Mouse (Mus musculus): ENCODE results near the gene Dcaf10. TPM values are rescaled to one million over a fixed set of nuclear protein-coding genes. Genes with fewer than 3 reads are reported as not detected.

Gene Dcaf10
- total RNA-seq, 4 experiments from 2014 or later, result 8.3 to 10.5 (median 9.8) TPM

GRCm38 (mm10) chr4:45419051-45419450 is 77.2 kb downstream of the Dcaf10 start:
- no peak for DNase-seq (ENCODE audit: low spot score in 2 of 2)

GRCm38 (mm10) chr4:45420733-45421132 is 78.8 kb downstream of the Dcaf10 start:
- DNase-seq (ENCODE audit: low spot score in 2 of 2), result no peak

DNA sequence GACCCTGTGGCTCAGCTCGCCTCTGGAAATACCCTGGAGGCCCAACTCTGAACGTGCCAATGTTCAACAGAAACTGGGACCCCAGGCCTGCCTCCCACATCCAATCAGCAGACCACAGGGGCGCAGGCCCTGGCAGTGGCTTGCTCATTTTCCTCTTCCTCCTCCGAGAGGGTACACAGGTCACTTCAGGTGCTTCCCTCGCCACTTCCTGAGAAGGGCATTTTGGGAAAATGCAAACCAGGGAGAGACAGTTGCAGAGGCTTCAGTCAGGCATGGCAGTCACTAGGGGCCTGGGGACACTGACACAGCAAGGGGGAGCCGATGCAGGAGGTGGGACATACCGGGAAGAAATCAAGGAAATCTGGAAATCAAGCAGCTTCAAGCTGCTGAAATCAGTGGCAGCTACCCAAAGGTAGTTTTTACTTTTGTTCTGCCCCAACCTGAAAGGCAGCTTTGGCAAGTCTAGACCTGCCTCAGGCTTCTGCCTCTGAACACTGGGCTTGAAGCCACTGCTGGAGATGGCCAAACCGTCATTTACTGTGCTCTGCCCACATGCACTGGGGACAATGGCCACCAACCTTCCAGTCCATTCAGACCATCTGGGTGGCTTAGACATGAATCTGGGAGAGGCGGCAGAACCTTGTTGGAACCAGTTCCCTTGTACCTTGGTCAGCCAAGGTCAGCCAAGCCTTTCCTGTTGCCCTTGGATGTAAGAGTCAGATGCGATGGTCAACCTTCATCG is 79.8 kb downstream of the Dcaf10 start:
- DNase-seq (ENCODE audit: low spot score in 2 of 2), result no peak

GRCm38 (mm10) chr4:45422640-45423039 is 80.7 kb downstream of the Dcaf10 start:
- DNase-seq (ENCODE audit: low spot score in 2 of 2), result no peak

DNA sequence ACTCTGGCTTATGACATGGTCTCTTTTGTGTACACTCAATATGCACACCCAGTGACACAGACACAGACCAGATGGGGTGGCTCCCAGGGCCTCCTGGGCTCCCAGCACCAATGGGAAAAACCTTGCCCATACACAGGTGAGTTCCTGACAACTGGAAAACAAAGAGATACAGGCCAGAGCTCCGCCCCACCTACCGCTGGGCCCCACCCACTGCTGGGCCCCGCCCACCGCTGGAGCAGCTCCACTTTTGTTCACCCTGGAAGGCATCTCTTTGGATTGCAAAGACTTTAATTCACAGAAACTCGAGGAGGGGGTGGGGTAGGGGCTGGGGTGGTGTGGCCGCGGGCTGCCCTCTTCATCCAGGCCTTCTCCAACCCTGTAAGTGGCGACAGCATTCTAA is 81.5 kb downstream of the Dcaf10 start:
- DNase-seq (ENCODE audit: low spot score in 2 of 2), result no peak

GRCm38 (mm10) chr4:45426724-45427457 is 85.0 kb downstream of the Dcaf10 start:
- DNase-seq (ENCODE audit: low spot score in 2 of 2), result no peak

Small RNAs within 50 kb of the gene (microRNA-seq; reads per million reads assigned to microRNA genes)
- not detected for gene Gm25692

Other genes starting within 250 kb of the Dcaf10 start
- gene Tomm5, start 234.0 kb upstream of the Dcaf10 start, total RNA-seq (2022), result 10 to 100 TPM; 67.7 to 76.8 (median 68.6) TPM
- gene Frmpd1, start 157.2 kb upstream of the Dcaf10 start, total RNA-seq (2022), result under 1 TPM in 1 of 4 experiments, not detected in 3; 0.04 TPM
- gene Trmt10b, start 45.0 kb upstream of the Dcaf10 start, total RNA-seq (2022), result 1 to 10 TPM; 4.5 to 7.3 (median 4.6) TPM
- gene Exosc3, start 631 bp downstream of the Dcaf10 start, total RNA-seq (2022), result 10 to 100 TPM; 11.7 to 15.8 (median 12.8) TPM
- gene Slc25a51, start 66.7 kb downstream of the Dcaf10 start, total RNA-seq (2022), result 100 to 1,000 TPM in 2 of 4 experiments, 10 to 100 TPM in 2; 95.3 to 112 (median 98.9) TPM
- gene Shb, start 190.4 kb downstream of the Dcaf10 start, total RNA-seq (2022), result 1 to 10 TPM; 4.1 to 8.8 (median 6.6) TPM